Mouse (Mus musculus) right cerebral cortex, adult 18-20 months (tissue): ENCODE results near the gene Rps24.
A peak's percentile ranks its signal among the peaks of the same experiment; 100 is the strongest.
"Not testable (repeated sequence)": the region's sequence is repeated elsewhere in the genome, so short reads cannot be mapped to it uniquely, and the experiment has no call there.

Experiments
- DNase-seq: peaks from one replicate; pipeline ENCODE4 v3.0.0; 2022; ENCODE audit warnings: mixed read lengths

Rps24 gene

GRCm38 (mm10) chr14:24486773-24487227, at the start of gene Rps24, which contains the start of gene Polr3a:
Gene Rps24 (plus strand): TSS chr14:24487125.
Gene Polr3a (minus strand): TSS chr14:24487058.
- DNase-seq = peak; percentile 93

- DNase-seq = not testable (repeated sequence)
Measured at GRCm38 (mm10) chr14:24443529-24443928, 43.4 kb upstream of the Rps24 start.

- DNase-seq = no peak
Measured at GRCm38 (mm10) chr14:24458191-24458590, 28.7 kb upstream of the Rps24 start.

- DNase-seq = no peak
Measured at GRCm38 (mm10) chr14:24468806-24469205, 18.1 kb upstream of the Rps24 start.

- no peak for DNase-seq
Measured at GRCm38 (mm10) chr14:24486241-24486767, 621 bp upstream of the Rps24 start.

GRCm38 (mm10) chr14:24489772-24490171, 2.8 kb downstream of the Rps24 start:
- DNase-seq = not testable (repeated sequence)

GRCm38 (mm10) chr14:24490468-24491265, 3.7 kb downstream of the Rps24 start:
- DNase-seq = peak; percentile 97

GRCm38 (mm10) chr14:24491266-24491981, 4.5 kb downstream of the Rps24 start:
- DNase-seq = no peak

GRCm38 (mm10) chr14:24493256-24493655, 6.3 kb downstream of the Rps24 start:
- no peak for DNase-seq

GRCm38 (mm10) chr14:24496507-24496906, 9.6 kb downstream of the Rps24 start:
- no peak for DNase-seq

- no peak for DNase-seq
Measured at GRCm38 (mm10) chr14:24497443-24497842, 10.5 kb downstream of the Rps24 start.

GRCm38 (mm10) chr14:24498561-24499255, 11.8 kb downstream of the Rps24 start:
- DNase-seq = no peak

GRCm38 (mm10) chr14:24499478-24499877, 12.6 kb downstream of the Rps24 start:
- DNase-seq = no peak

GRCm38 (mm10) chr14:24500091-24500844, 13.3 kb downstream of the Rps24 start:
- DNase-seq = peak; percentile 82

- no peak for DNase-seq
Measured at GRCm38 (mm10) chr14:24500845-24501186, 13.9 kb downstream of the Rps24 start.

- no peak for DNase-seq
Measured at GRCm38 (mm10) chr14:24501256-24501655, 14.3 kb downstream of the Rps24 start.

- no peak for DNase-seq
Measured at GRCm38 (mm10) chr14:24507452-24508069, 20.6 kb downstream of the Rps24 start.

- DNase-seq = no peak
Measured at GRCm38 (mm10) chr14:24508070-24508773, 21.3 kb downstream of the Rps24 start.

- no peak for DNase-seq
Measured at GRCm38 (mm10) chr14:24509557-24509956, 22.6 kb downstream of the Rps24 start.

GRCm38 (mm10) chr14:24510218-24510617, 23.3 kb downstream of the Rps24 start:
- DNase-seq = no peak

- no peak for DNase-seq
Measured at GRCm38 (mm10) chr14:24510679-24511078, 23.8 kb downstream of the Rps24 start.
